In genomic region chr14:54927296-54927695, GRCm38 (mm10) we compare ENCODE assay signal across 10 mouse cellular contexts. TPM values are rescaled to one million over a fixed set of nuclear protein-coding genes. Genes with fewer than 3 reads are reported as not detected.
A peak's percentile ranks its signal among the peaks of the same experiment; 100 is the strongest.
DNase-seq lines count a peak whose midpoint lies in the region; ATAC-seq lines count a peak whose summit lies in the region.
"Had no signal": no experiment of that assay in that cellular context is flagged by ENCODE, and none has a peak within 500 bp of the region (broad histone marks: within the 10 kb centered on the region; RNA-seq: fewer than 3 reads in every experiment).

No protein-coding gene starts in this region.

- peak overlapping the region; percentile 59; the same call in 1 of the 2 replicates for H3K4me3 ChIP-seq in heart, embryonic 15.5 days
- peak overlapping the region; percentile 49 for H3K4me3 ChIP-seq in embryonic facial prominence, embryonic 11.5 days (ENCODE audit: low read depth, low read length)
- peak overlapping the region; percentile 53 for H3K4me3 ChIP-seq in hindbrain, embryonic 11.5 days (ENCODE audit: low read depth, low read length)
- no peak overlapping the region for H3K4me3 ChIP-seq in midbrain, embryonic 14.5 days (replicated peaks; ENCODE audit: low read depth, low read length)

- ATAC-seq in heart, embryonic 15.5 days (replicated peaks; ENCODE audit: insufficient number of reproducible peaks, insufficient read depth, low FRiP score, low read depth) = no peak
- ATAC-seq in embryonic facial prominence, embryonic 11.5 days (replicated peaks; ENCODE audit: insufficient number of reproducible peaks, low FRiP score, low TSS enrichment, low read depth) = no peak
- ATAC-seq in hindbrain, embryonic 11.5 days (ENCODE audit: low FRiP score) = no peak
- no peak for ATAC-seq in midbrain, embryonic 14.5 days (ENCODE audit: low FRiP score, low TSS enrichment)

- peak overlapping the region; percentile 91 for H3K27ac ChIP-seq in heart, embryonic 15.5 days
- peak overlapping the region; percentile 99 for H3K27ac ChIP-seq in embryonic facial prominence, embryonic 11.5 days (replicated peaks; ENCODE audit: low read depth, low read length)
- H3K27ac ChIP-seq in hindbrain, embryonic 11.5 days (ENCODE audit: low read depth, low read length) = peak overlapping the region; percentile 96
- H3K27ac ChIP-seq in midbrain, embryonic 14.5 days (replicated peaks; ENCODE audit: low read depth, low read length) = peak overlapping the region; percentile 94

- H3K4me1 ChIP-seq in heart, embryonic 15.5 days (replicated peaks) = peaks cover 46% of the 10 kb centered on the region
- H3K4me1 ChIP-seq in embryonic facial prominence, embryonic 11.5 days (ENCODE audit: control insufficient read depth, insufficient read depth, low read length) = peaks cover 11% of the 10 kb centered on the region
- H3K4me1 ChIP-seq in hindbrain, embryonic 11.5 days (replicated peaks; ENCODE audit: control insufficient read depth, insufficient read depth, low read length) = peaks cover 7% of the 10 kb centered on the region
- peaks cover 28% of the 10 kb centered on the region for H3K4me1 ChIP-seq in midbrain, embryonic 14.5 days (ENCODE audit: control insufficient read depth, insufficient read depth, low read length)

- WGBS in heart, embryonic 15.5 days = 41% methylated on average over 7 of the region's 7 CpGs
- WGBS in embryonic facial prominence, embryonic 11.5 days = 15% methylated on average over 7 of the region's 7 CpGs
- 21% methylated on average over 7 of the region's 7 CpGs for WGBS in hindbrain, embryonic 11.5 days
- WGBS in midbrain, embryonic 14.5 days = 13% methylated on average over 7 of the region's 7 CpGs

- H3K9ac ChIP-seq in heart, embryonic 15.5 days = peak overlapping the region; percentile 72; the same call in 1 of the 2 replicates
- H3K9ac ChIP-seq in embryonic facial prominence, embryonic 11.5 days (replicated peaks; ENCODE audit: low read length) = peak overlapping the region; percentile 98
- peak overlapping the region; percentile 86 for H3K9ac ChIP-seq in hindbrain, embryonic 11.5 days (ENCODE audit: low read depth, low read length)
- peak overlapping the region; percentile 73; the same call in 1 of the 2 replicates for H3K9ac ChIP-seq in midbrain, embryonic 14.5 days (replicated peaks; ENCODE audit: low read length)

- H3K9me3 ChIP-seq in heart, embryonic 15.5 days (replicated peaks) = no peaks in the 10 kb centered on the region
- no peaks in the 10 kb centered on the region for H3K9me3 ChIP-seq in embryonic facial prominence, embryonic 11.5 days (replicated peaks; ENCODE audit: control insufficient read depth, low read length)
- no peaks in the 10 kb centered on the region for H3K9me3 ChIP-seq in hindbrain, embryonic 11.5 days (ENCODE audit: control insufficient read depth, low read length)
- no peaks in the 10 kb centered on the region for H3K9me3 ChIP-seq in midbrain, embryonic 14.5 days (ENCODE audit: control insufficient read depth, low read length)

- intact Hi-C loops in heart, postnatal 14 days (cut with DNase I) = no loop called here

- DNase-seq in heart, postnatal 14 days = no peak
- DNase-seq in embryonic facial prominence, embryonic 11.5 days (ENCODE audit: low spot score) = no peak
- DNase-seq in hindbrain, embryonic 11.5 days (ENCODE audit: low spot score) = no peak
- DNase-seq in midbrain, embryonic 14.5 days = no peak
- no peak for DNase-seq in ovary, postnatal 36 days (ENCODE audit: low spot score)
- DNase-seq in yolk sac, embryonic 10.5 days (ENCODE audit: low spot score) = no peak
- no peak for DNase-seq in layer of hippocampus, adult 8-10 months (ENCODE audit: low spot score in 2 of 2)
- DNase-seq: thymus, postnatal 25 days had no signal

- H3K4me2 ChIP-seq in heart, embryonic 15.5 days = peak overlapping the region; percentile 93
- H3K4me2 ChIP-seq in embryonic facial prominence, embryonic 11.5 days (ENCODE audit: low read depth, low read length) = peak overlapping the region; percentile 97
- peak overlapping the region; percentile 93 for H3K4me2 ChIP-seq in hindbrain, embryonic 11.5 days (replicated peaks; ENCODE audit: low read depth, low read length)
- peak overlapping the region; percentile 96 for H3K4me2 ChIP-seq in midbrain, embryonic 14.5 days (ENCODE audit: low read length)

- no peaks in the 10 kb centered on the region for H3K36me3 ChIP-seq in heart, embryonic 15.5 days
- H3K36me3 ChIP-seq in embryonic facial prominence, embryonic 11.5 days (replicated peaks; ENCODE audit: control insufficient read depth, insufficient read depth, low read depth, low read length) = no peaks in the 10 kb centered on the region; the same call in 1 of the 2 replicates
- no peaks in the 10 kb centered on the region for H3K36me3 ChIP-seq in hindbrain, embryonic 11.5 days (ENCODE audit: control insufficient read depth, insufficient read depth, low read length)
- no peaks in the 10 kb centered on the region for H3K36me3 ChIP-seq in midbrain, embryonic 14.5 days (ENCODE audit: control insufficient read depth, insufficient read depth, low read length)

- H3K27me3 ChIP-seq in heart, embryonic 15.5 days = peaks cover 15% of the 10 kb centered on the region
- H3K27me3 ChIP-seq in embryonic facial prominence, embryonic 11.5 days (ENCODE audit: control insufficient read depth, insufficient read depth, low read length) = no peaks in the 10 kb centered on the region
- no peaks in the 10 kb centered on the region for H3K27me3 ChIP-seq in hindbrain, embryonic 11.5 days (ENCODE audit: control insufficient read depth, insufficient read depth, low read length)
- no peaks in the 10 kb centered on the region for H3K27me3 ChIP-seq in midbrain, embryonic 14.5 days (ENCODE audit: control insufficient read depth, insufficient read depth, low read length)

RNA-seq across cellular contexts. Expression of gene Efs, which starts 1.4 kb away (rescaled TPM):
- polyA plus RNA-seq in heart, embryonic 15.5 days (2015; fragmentation: Nextera tagmentation; extraction: Ambion mirVana) = 10.6 and 18.8 TPM in 2 replicates
- total RNA-seq in heart, postnatal 14 days (2021) = 1 to 10 TPM; 4.1 to 4.6 TPM
- 29.0 and 29.9 TPM in 2 replicates for polyA plus RNA-seq in embryonic facial prominence, embryonic 11.5 days (2014; fragmentation: Nextera tagmentation; extraction: Ambion mirVana)
- 20.7 and 22.2 TPM in 2 replicates for polyA plus RNA-seq in hindbrain, embryonic 11.5 days (2014; fragmentation: Nextera tagmentation; extraction: Ambion mirVana)
- 10.2 and 18.3 TPM in 2 replicates for polyA plus RNA-seq in midbrain, embryonic 14.5 days (2014; fragmentation: Nextera tagmentation; extraction: Ambion mirVana)
- 10 to 100 TPM; 10.1 to 13.7 (median 12.4) TPM for total RNA-seq in layer of hippocampus, adult 8-10 months (2022)

RNA-seq across cellular contexts. Expression of gene Il25, which starts 5.2 kb away (rescaled TPM):
- polyA plus RNA-seq in heart, embryonic 15.5 days (2015; fragmentation: Nextera tagmentation; extraction: Ambion mirVana) = not detected in 2 replicates
- not detected for total RNA-seq in heart, postnatal 14 days (2021)
- not detected in 2 replicates for polyA plus RNA-seq in embryonic facial prominence, embryonic 11.5 days (2014; fragmentation: Nextera tagmentation; extraction: Ambion mirVana)
- 0.47 TPM in 1 of 2 replicates, not detected in the other for polyA plus RNA-seq in hindbrain, embryonic 11.5 days (2014; fragmentation: Nextera tagmentation; extraction: Ambion mirVana)
- polyA plus RNA-seq in midbrain, embryonic 14.5 days (2014; fragmentation: Nextera tagmentation; extraction: Ambion mirVana) = not detected in 2 replicates
- total RNA-seq in layer of hippocampus, adult 8-10 months (2022) = under 1 TPM in 1 of 4 experiments, not detected in 3; 0.47 TPM
- polyA plus RNA-seq: gonadal fat pad, adult 2 months had no signal

RNA-seq across cellular contexts. Expression of gene Cmtm5, which starts 8.8 kb away (rescaled TPM):
- polyA plus RNA-seq in heart, embryonic 15.5 days (2015; fragmentation: Nextera tagmentation; extraction: Ambion mirVana) = 0.74 and 2.4 TPM in 2 replicates
- under 1 TPM; 0.49 to 0.60 TPM for total RNA-seq in heart, postnatal 14 days (2021)
- 2.0 and 2.8 TPM in 2 replicates for polyA plus RNA-seq in embryonic facial prominence, embryonic 11.5 days (2014; fragmentation: Nextera tagmentation; extraction: Ambion mirVana)
- 1.8 and 4.1 TPM in 2 replicates for polyA plus RNA-seq in hindbrain, embryonic 11.5 days (2014; fragmentation: Nextera tagmentation; extraction: Ambion mirVana)
- 4.2 and 4.3 TPM in 2 replicates for polyA plus RNA-seq in midbrain, embryonic 14.5 days (2014; fragmentation: Nextera tagmentation; extraction: Ambion mirVana)
- 10 to 100 TPM; 62.4 to 83.2 (median 76.3) TPM for total RNA-seq in layer of hippocampus, adult 8-10 months (2022)

RNA-seq across cellular contexts. Expression of gene Slc22a17, which starts 14.4 kb away (rescaled TPM):
- polyA plus RNA-seq in heart, embryonic 15.5 days (2015; fragmentation: Nextera tagmentation; extraction: Ambion mirVana) = 30.2 and 40.9 TPM in 2 replicates
- 1 to 10 TPM; 3.4 to 5.6 TPM for total RNA-seq in heart, postnatal 14 days (2021)
- 36.6 and 38.2 TPM in 2 replicates for polyA plus RNA-seq in embryonic facial prominence, embryonic 11.5 days (2014; fragmentation: Nextera tagmentation; extraction: Ambion mirVana)
- polyA plus RNA-seq in hindbrain, embryonic 11.5 days (2014; fragmentation: Nextera tagmentation; extraction: Ambion mirVana) = 40.2 and 41.0 TPM in 2 replicates
- 110 and 304 TPM in 2 replicates for polyA plus RNA-seq in midbrain, embryonic 14.5 days (2014; fragmentation: Nextera tagmentation; extraction: Ambion mirVana)
- total RNA-seq in layer of hippocampus, adult 8-10 months (2022) = 100 to 1,000 TPM; 629 to 644 (median 642) TPM

RNA-seq across cellular contexts. Expression of gene Pabpn1, which starts 35.0 kb away (rescaled TPM):
- 56.5 and 73.4 TPM in 2 replicates for polyA plus RNA-seq in heart, embryonic 15.5 days (2015; fragmentation: Nextera tagmentation; extraction: Ambion mirVana)
- total RNA-seq in heart, postnatal 14 days (2021) = 10 to 100 TPM; 66.9 to 77.6 TPM
- polyA plus RNA-seq in embryonic facial prominence, embryonic 11.5 days (2014; fragmentation: Nextera tagmentation; extraction: Ambion mirVana) = 149 and 167 TPM in 2 replicates
- 168 and 173 TPM in 2 replicates for polyA plus RNA-seq in hindbrain, embryonic 11.5 days (2014; fragmentation: Nextera tagmentation; extraction: Ambion mirVana)
- polyA plus RNA-seq in midbrain, embryonic 14.5 days (2014; fragmentation: Nextera tagmentation; extraction: Ambion mirVana) = 171 and 206 TPM in 2 replicates
- 100 to 1,000 TPM; 260 to 320 (median 270) TPM for total RNA-seq in layer of hippocampus, adult 8-10 months (2022)
